Mouse (Mus musculus): ENCODE data around the gene Gm9817.

DNA sequence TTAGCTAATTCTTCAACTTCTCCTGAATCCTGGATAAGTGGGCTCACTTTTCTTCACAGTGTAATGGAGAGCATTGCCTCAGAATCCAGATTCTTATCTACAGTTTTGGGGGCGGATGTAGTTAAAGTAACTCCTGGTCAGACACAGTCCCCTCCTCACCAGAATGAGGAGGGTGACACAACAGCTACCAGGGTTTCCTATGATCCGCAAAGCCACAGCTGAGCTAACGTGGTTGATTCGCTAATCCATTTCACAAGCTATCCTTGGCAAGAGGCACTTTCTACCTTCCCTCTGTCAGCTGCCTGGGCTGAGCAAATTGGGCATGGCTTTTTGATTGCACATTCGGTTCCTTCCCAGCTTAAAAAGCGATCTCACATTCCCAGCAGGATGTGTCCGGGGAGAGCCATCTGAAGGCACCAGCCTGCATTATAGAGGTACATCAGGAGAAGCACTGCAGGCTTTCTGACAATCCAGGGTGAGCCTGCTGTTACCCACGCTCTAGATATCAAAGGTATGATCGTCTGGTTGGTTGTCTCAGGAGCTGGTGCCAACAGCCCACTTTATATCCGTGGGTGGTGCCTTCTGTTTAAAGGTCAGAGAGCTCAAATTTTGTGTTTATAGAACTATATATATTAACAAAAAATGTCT is 21.2 kb downstream of the Gm9817 start:
- TF ChIP-seq USF1 (IDR thresholded peaks at IDR 0.05; ENCODE audit: low read depth) (no peak), MAX (IDR thresholded peaks at IDR 0.05; ENCODE audit: low read depth) (no peak), POLR2A (IDR thresholded peaks at IDR 0.05; ENCODE audit: insufficient read length, low read depth) (no peak), CEBPB (IDR thresholded peaks at IDR 0.05; ENCODE audit: insufficient read depth, poor library complexity, severe bottlenecking) (no peak), TCF12 (IDR thresholded peaks at IDR 0.05; ENCODE audit: insufficient read depth, poor library complexity, severe bottlenecking) (no peak), E2F4 (IDR thresholded peaks at IDR 0.05; ENCODE audit: insufficient read depth) (no peak)

Measured in myocyte (in vitro differentiated cells).